Mouse (Mus musculus) lung, embryonic 16.5 days (tissue): ENCODE results near the gene Mog. TPM values are rescaled to one million over a fixed set of nuclear protein-coding genes. Genes with fewer than 3 reads are reported as not detected.

Experiments
- ATAC-seq: fragments of 200-750 bp; cut with Nextera tagmentation; 2 replicates; pipeline ENCODE4 v1.8.0; 2017; ENCODE audit warnings: low read depth, mild to moderate bottlenecking, moderate library complexity
- H3K27ac ChIP-seq: fragments of 300-500 bp; sonication (generic); 2 replicates; pipeline ENCODE4 v1.5.1; 2014; ENCODE audit warnings: mild to moderate bottlenecking, control low read depth, low read length
- H3K27me3 ChIP-seq: fragments of 300-500 bp; sonication (generic); 2 replicates; pipeline ENCODE4 v1.6.1; 2014; ENCODE audit warnings: low read depth, low read length, mixed read lengths; ENCODE audit not compliant: control insufficient read depth, insufficient read depth
- H3K36me3 ChIP-seq: fragments of 300-500 bp; sonication (generic); 2 replicates; pipeline ENCODE4 v1.6.1; 2014; ENCODE audit warnings: low read length; ENCODE audit not compliant: control insufficient read depth, insufficient read depth
- H3K4me1 ChIP-seq: fragments of 300-500 bp; sonication (generic); replicated peaks from 2 replicates; pipeline ENCODE4 v1.6.1; 2014; ENCODE audit warnings: low read length, mixed read lengths; ENCODE audit not compliant: control insufficient read depth, insufficient read depth
- H3K4me2 ChIP-seq: fragments of 300-500 bp; sonication (generic); 2 replicates; pipeline ENCODE4 v1.6.1; 2014; ENCODE audit warnings: low read depth, low read length, control low read depth
- H3K4me3 ChIP-seq: fragments of 300-500 bp; sonication (generic); 2 replicates; pipeline ENCODE4 v1.5.1; 2014; ENCODE audit warnings: mild to moderate bottlenecking, low read length, control low read depth
- H3K9ac ChIP-seq: fragments of 300-500 bp; sonication (generic); 2 replicates; pipeline ENCODE4 v1.6.1; 2014; ENCODE audit warnings: low read length, control low read depth
- H3K9me3 ChIP-seq: fragments of 300-500 bp; sonication (generic); 2 replicates; pipeline ENCODE4 v1.6.1; 2016; ENCODE audit warnings: low read length; ENCODE audit not compliant: control insufficient read depth
- WGBS: fragments of 180-500 bp; shearing (Covaris S2); extraction: QIAGEN DNeasy Blood & Tissue Kit; methylation state at CpG from one replicate; pipeline ENCODE4 v1.1.7; 2014; 5-methylcytosine and 5-hydroxymethylcytosine counted together
- polyA plus RNA-seq: library from polyadenylated mRNA; unstranded; fragments of >200 nt; fragmentation: Nextera tagmentation; extraction: Ambion mirVana; gene quantifications from 2 replicates; pipeline ENCODE4 v1.2.1, GENCODE M21; 2015

The Mog gene
- polyA plus RNA-seq, 1 experiment from 2014 or later, result 0.11 TPM

GRCm38 (mm10) chr17:37047332-37047976 is 24.3 kb upstream of the Mog start:
- 24% methylated on average over 19 of the region's 19 CpGs for WGBS
- H3K36me3 ChIP-seq, result no peaks in the 10 kb centered on the region
- no peak for ATAC-seq
- no peaks in the 10 kb centered on the region for H3K9me3 ChIP-seq
- peaks cover 6% of the 10 kb centered on the region; the same call in 1 of the 2 replicates for H3K27me3 ChIP-seq
- no peak overlapping the region for H3K9ac ChIP-seq
- no peak overlapping the region; the same call in 1 of the 2 replicates for H3K4me3 ChIP-seq
- peaks cover 26% of the 10 kb centered on the region for H3K4me1 ChIP-seq
- H3K27ac ChIP-seq, result no peak overlapping the region
- H3K4me2 ChIP-seq, result peak overlapping the region; percentile 96

- peak overlapping the region; percentile 96 for H3K4me2 ChIP-seq
- under 1% methylated on average over 50 of the region's 58 CpGs for WGBS
These were observed 23.3 kb upstream of the Mog start for GRCm38 (mm10) chr17:37046312-37047112.

GRCm38 (mm10) chr17:37045611-37046311 is 22.6 kb upstream of the Mog start, which contains the start of gene Gabbr1:
Gabbr1 (plus strand) TSS chr17:37045966.
- H3K27ac ChIP-seq, result peak within 1 kb of the TSS; percentile 61
- peak within 1 kb of the TSS; percentile 92 for H3K4me3 ChIP-seq
- H3K4me1 ChIP-seq, result peaks cover 26% of the 10 kb centered on the region
- H3K9me3 ChIP-seq, result no peaks in the 10 kb centered on the region
- ATAC-seq, result peak; percentile 93
- H3K4me2 ChIP-seq, result peak within 1 kb of the TSS; percentile 96
- under 1% methylated on average over 43 of the region's 55 CpGs for WGBS
- H3K36me3 ChIP-seq, result no peaks in the 10 kb centered on the region
- H3K27me3 ChIP-seq, result peaks cover 6% of the 10 kb centered on the region; the same call in 1 of the 2 replicates
- H3K9ac ChIP-seq, result peak within 1 kb of the TSS; percentile 92

More at GRCm38 (mm10) chr17:37046312-37047112, 23.3 kb upstream of the Mog start:
- Histone ChIP-seq H3K27me3 (peaks cover 6% of the 10 kb centered on the region; the same call in 1 of the 2 replicates), H3K4me1 (peaks cover 26% of the 10 kb centered on the region), H3K36me3 (no peaks in the 10 kb centered on the region), H3K9ac (peak overlapping the region; percentile 92), H3K27ac (peak overlapping the region; percentile 61), H3K4me3 (peak overlapping the region; percentile 92), H3K9me3 (no peaks in the 10 kb centered on the region)
- ATAC-seq, result peak; percentile 83

- peak overlapping the region; percentile 92 for H3K4me3 ChIP-seq
- no peak overlapping the region for H3K27ac ChIP-seq
- peak overlapping the region; percentile 96 for H3K4me2 ChIP-seq
- H3K9ac ChIP-seq, result peak overlapping the region; percentile 92
- no peaks in the 10 kb centered on the region for H3K36me3 ChIP-seq
- peaks cover 21% of the 10 kb centered on the region for H3K4me1 ChIP-seq
- H3K27me3 ChIP-seq, result peaks cover 6% of the 10 kb centered on the region; the same call in 1 of the 2 replicates
- WGBS, result 52% methylated on average over 7 of the region's 7 CpGs
- no peak for ATAC-seq
- H3K9me3 ChIP-seq, result no peaks in the 10 kb centered on the region
These were observed 21.6 kb upstream of the Mog start for GRCm38 (mm10) chr17:37044651-37045244.

- Histone ChIP-seq H3K4me2 (no peak overlapping the region), H3K9me3 (no peaks in the 10 kb centered on the region), H3K36me3 (no peaks in the 10 kb centered on the region), H3K9ac (no peak overlapping the region), H3K27me3 (no peaks in the 10 kb centered on the region), H3K27ac (no peak overlapping the region), H3K4me1 (no peaks in the 10 kb centered on the region), H3K4me3 (no peak overlapping the region)
- 65% methylated on average over 2 of the region's 2 CpGs for WGBS
- no peak for ATAC-seq
These were observed 16.1 kb upstream of the Mog start for GRCm38 (mm10) chr17:37039127-37039894.

GRCm38 (mm10) chr17:37029162-37029561 is 6.0 kb upstream of the Mog start:
- 67% methylated on average over 8 of the region's 8 CpGs for WGBS
- Histone ChIP-seq H3K36me3 (no peaks in the 10 kb centered on the region), H3K4me2 (peak overlapping the region; percentile 70), H3K27ac (peak overlapping the region; percentile 95), H3K4me1 (no peaks in the 10 kb centered on the region; the same call in 1 of the 2 replicates), H3K4me3 (peak overlapping the region; percentile 70), H3K9me3 (no peaks in the 10 kb centered on the region), H3K27me3 (no peaks in the 10 kb centered on the region), H3K9ac (peak overlapping the region; percentile 64; the same call in 1 of the 2 replicates)
- ATAC-seq, result no peak

- H3K27me3 ChIP-seq, result no peaks in the 10 kb centered on the region
- peak; percentile 99 for ATAC-seq
- H3K4me2 ChIP-seq, result peak overlapping the region; percentile 70
- H3K4me1 ChIP-seq, result no peaks in the 10 kb centered on the region; the same call in 1 of the 2 replicates
- no peaks in the 10 kb centered on the region for H3K9me3 ChIP-seq
- H3K9ac ChIP-seq, result peak overlapping the region; percentile 64
- H3K27ac ChIP-seq, result peak overlapping the region; percentile 95
- H3K4me3 ChIP-seq, result peak overlapping the region; percentile 70
- under 1% methylated on average over 14 of the region's 14 CpGs for WGBS
- no peaks in the 10 kb centered on the region for H3K36me3 ChIP-seq
These were observed 5.5 kb upstream of the Mog start for GRCm38 (mm10) chr17:37028683-37029120.

- peak overlapping the region; percentile 70 for H3K4me3 ChIP-seq
- H3K9ac ChIP-seq, result peak overlapping the region; percentile 64
- no peaks in the 10 kb centered on the region for H3K36me3 ChIP-seq
- peak overlapping the region; percentile 70 for H3K4me2 ChIP-seq
- peak overlapping the region; percentile 95 for H3K27ac ChIP-seq
- no peaks in the 10 kb centered on the region; the same call in 1 of the 2 replicates for H3K4me1 ChIP-seq
- no peaks in the 10 kb centered on the region for H3K9me3 ChIP-seq
- peak; percentile 67 for ATAC-seq
- no peaks in the 10 kb centered on the region for H3K27me3 ChIP-seq
- WGBS, result 2% methylated on average over 10 of the region's 10 CpGs
These were observed 5.0 kb upstream of the Mog start for GRCm38 (mm10) chr17:37028212-37028611.
